Mouse (Mus musculus) subcutaneous adipose tissue, adult 2 months (tissue): ENCODE measurements around the gene Vmn2r62. TPM values are rescaled to one million over a fixed set of nuclear protein-coding genes. Genes with fewer than 3 reads are reported as not detected.

Source experiments
- polyA plus RNA-seq: library from polyadenylated mRNA; depleted of rRNA; stranded (reverse); fragments of >200 nt; gene quantifications from 2 replicates; pipeline ENCODE4 v1.2.3, GENCODE M21; 2012; ENCODE audit warnings: low replicate concordance; rRNA removed

Vmn2r62 gene
- polyA plus RNA-seq: not detected in 2 replicates

GRCm38 (mm10) chr7:42793425-42793824, at the start of gene Vmn2r62:
Gene Vmn2r62, minus strand, starts transcription at chr7:42793525.

GRCm38 (mm10) chr7:42726917-42727316, 66.4 kb downstream of the Vmn2r62 start, which contains the start of gene Gm17067:
Gene Gm17067, minus strand, starts transcription at chr7:42727017.

Other genes with a start within 250 kb of the Vmn2r62 start
- gene Gm21028, start 214.9 kb downstream of the Vmn2r62 start, polyA plus RNA-seq: not detected in 2 replicates
- gene Zfp977, start 201.0 kb downstream of the Vmn2r62 start, polyA plus RNA-seq: 0.30 TPM in 2 replicates
- 0.49 and 0.62 TPM in 2 replicates for gene Zfp976, start 150.9 kb downstream of the Vmn2r62 start, polyA plus RNA-seq
- 0.57 and 1.1 TPM in 2 replicates for gene Zfp975, start 100.8 kb downstream of the Vmn2r62 start, polyA plus RNA-seq
- not detected in 2 replicates for gene Gm17067, start 66.5 kb downstream of the Vmn2r62 start, polyA plus RNA-seq
- not detected in 2 replicates for gene Gm2381, start 73.7 kb upstream of the Vmn2r62 start, polyA plus RNA-seq
- gene Vmn2r63, start 140.3 kb upstream of the Vmn2r62 start, polyA plus RNA-seq: not detected in 2 replicates
- gene Gm9268, start 225.2 kb upstream of the Vmn2r62 start, polyA plus RNA-seq: not detected in 2 replicates